Mouse (Mus musculus): ENCODE results near the gene Aagab.

The Aagab gene

DNA sequence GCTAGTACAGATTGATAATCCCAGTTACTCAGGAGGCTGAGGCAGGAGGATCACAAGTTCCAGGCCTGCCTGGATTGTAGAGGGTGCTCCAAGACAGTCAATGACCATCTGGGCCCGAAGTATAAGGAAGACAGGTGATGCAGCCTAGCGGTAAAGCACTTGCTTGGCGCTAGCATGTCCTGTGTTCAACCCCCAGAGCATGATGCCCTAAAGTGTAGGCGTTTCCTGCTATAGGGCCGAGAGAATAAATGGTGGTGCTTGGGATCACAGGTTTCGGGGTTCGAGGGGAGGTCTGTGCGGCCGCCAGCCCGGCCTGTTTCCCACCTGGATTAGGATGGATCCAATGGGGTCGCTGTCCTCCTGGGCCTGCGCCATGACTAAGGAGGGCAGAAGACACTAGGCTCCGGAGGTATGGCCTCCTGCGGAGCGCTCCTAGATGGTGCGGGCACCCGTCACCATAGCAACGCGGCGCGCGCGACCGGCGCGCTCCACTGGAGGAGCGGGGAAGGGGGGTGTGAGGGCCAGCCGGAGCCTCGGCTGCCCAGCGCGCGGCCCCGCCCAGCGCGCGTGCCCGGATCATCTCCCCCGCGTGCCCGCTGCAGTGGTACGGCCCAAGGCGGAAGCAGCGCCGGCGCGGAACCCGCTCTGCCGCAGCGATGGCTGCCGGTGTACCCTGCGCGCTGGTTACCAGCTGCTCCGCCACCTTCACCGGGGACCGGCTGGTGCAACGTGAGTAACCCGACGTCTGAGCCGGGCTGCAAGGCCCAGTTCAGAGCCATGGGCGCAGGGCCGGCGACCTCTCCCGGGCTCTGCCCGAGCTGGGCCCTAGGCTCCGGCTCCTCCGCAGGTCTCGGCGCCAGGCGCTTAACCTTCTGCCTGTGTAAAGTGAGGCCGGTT is at the start of gene Aagab, which contains the start of gene Iqch:
Gene Aagab (plus strand): TSS at position 618 of the 897 bp plus-strand sequence.
Gene Iqch (minus strand): TSS at position 451 of the 897 bp plus-strand sequence.
- peak; percentile 80 for DNase-seq (ENCODE audit: extremely low read depth, low read depth)

DNA sequence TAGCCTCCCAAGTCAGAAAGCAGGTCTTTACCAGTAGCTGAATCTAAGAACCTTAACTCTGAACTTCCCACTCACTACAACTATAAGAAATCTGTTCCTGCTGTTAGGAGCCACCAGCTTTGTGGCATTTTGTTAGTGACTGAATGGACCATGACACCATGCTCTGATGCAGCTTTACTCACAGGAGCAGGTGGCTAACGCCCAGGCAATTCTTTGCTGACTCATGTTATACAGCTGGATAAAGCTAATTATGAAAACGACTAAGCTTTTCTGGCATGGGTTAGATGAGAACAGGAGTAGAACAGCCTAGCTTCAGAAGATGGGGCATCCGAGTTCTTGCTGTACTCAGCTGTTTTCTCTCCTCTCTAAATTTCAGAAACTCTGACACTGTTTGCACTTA is 48.8 kb upstream of the Aagab start:
- DNase-seq (ENCODE audit: extremely low read depth, low read depth), result no peak

- no peak for DNase-seq (ENCODE audit: extremely low read depth, low read depth)
These were observed 46.9 kb upstream of the Aagab start for GRCm38 (mm10) chr9:63555460-63555990.

GRCm38 (mm10) chr9:63556316-63556715 is 46.1 kb upstream of the Aagab start:
- no peak for DNase-seq (ENCODE audit: extremely low read depth, low read depth)

DNA sequence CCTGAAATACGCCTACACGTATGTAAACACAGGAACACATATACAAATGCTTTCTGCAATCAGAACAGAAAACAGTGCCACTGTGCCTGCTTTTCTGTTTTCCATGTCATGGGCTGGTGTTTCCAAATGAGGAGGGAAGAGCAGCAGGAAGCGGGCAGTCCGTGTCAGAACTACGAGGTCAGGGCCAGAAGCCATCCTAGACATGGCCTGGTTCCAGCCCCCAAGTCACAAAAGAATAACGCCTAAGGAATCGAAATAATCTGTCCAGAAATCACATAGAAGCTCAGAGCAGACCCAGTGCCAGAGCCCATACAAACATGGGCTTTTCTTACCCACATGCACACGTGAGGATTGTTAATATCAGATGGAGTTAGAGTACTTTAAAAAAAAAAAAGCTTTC is 45.5 kb upstream of the Aagab start:
- DNase-seq (ENCODE audit: extremely low read depth, low read depth), result no peak

- no peak for DNase-seq (ENCODE audit: extremely low read depth, low read depth)
These were observed 40.5 kb upstream of the Aagab start for GRCm38 (mm10) chr9:63561931-63562330.

- no peak for DNase-seq (ENCODE audit: extremely low read depth, low read depth)
These were observed 39.0 kb upstream of the Aagab start for GRCm38 (mm10) chr9:63563436-63563835.

GRCm38 (mm10) chr9:63568314-63568713 is 34.1 kb upstream of the Aagab start:
- DNase-seq (ENCODE audit: extremely low read depth, low read depth), result no peak

DNA sequence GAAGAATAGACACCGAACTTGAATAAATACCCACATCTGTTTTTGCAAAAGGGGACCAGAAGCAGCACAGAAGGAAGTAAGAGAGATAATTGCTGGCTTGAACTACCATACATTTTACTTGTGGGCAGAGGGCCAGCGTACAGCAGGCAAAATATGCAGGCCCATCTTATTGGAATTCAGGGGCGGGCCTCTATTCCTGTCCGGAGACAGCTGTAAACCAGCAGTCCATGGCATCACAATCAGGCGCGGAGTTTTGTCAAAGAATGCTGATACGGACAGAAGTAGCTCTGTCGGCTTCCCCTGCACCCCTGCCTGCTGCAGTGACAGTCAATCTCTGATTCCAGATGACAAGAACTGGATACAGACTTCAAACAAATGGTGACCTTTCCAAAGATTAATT is 33.7 kb upstream of the Aagab start:
- DNase-seq (ENCODE audit: extremely low read depth, low read depth), result no peak

- DNase-seq (ENCODE audit: extremely low read depth, low read depth), result no peak
These were observed 30.6 kb upstream of the Aagab start for GRCm38 (mm10) chr9:63571895-63572294.

DNA sequence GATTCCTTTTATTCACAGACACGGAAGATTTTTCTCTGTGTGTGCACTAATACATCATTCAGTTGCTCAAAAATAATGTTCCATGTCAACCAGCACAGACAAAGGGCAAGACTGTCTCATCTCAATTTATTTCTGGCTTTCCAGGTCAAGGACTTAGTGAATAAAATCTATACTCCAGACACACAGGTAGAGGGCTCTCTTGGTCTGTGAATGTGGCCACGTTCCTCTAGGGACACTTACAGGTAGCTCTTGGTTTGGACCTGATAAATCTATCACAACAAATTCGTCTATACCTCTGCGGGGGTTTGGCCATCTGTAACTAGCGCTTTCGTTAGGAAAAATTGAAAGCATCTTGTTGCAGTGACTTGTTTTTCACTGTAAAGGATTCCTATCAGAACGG is 29.6 kb upstream of the Aagab start:
- no peak for DNase-seq (ENCODE audit: extremely low read depth, low read depth)

- DNase-seq (ENCODE audit: extremely low read depth, low read depth), result no peak
These were observed 25.0 kb upstream of the Aagab start for GRCm38 (mm10) chr9:63577469-63577868.

GRCm38 (mm10) chr9:63579644-63580043 is 22.8 kb upstream of the Aagab start:
- no peak for DNase-seq (ENCODE audit: extremely low read depth, low read depth)

GRCm38 (mm10) chr9:63580046-63580445 is 22.4 kb upstream of the Aagab start:
- DNase-seq (ENCODE audit: extremely low read depth, low read depth), result no peak

GRCm38 (mm10) chr9:63581778-63582177 is 20.7 kb upstream of the Aagab start:
- no peak for DNase-seq (ENCODE audit: extremely low read depth, low read depth)

GRCm38 (mm10) chr9:63585251-63585650 is 17.2 kb upstream of the Aagab start:
- no peak for DNase-seq (ENCODE audit: extremely low read depth, low read depth)

GRCm38 (mm10) chr9:63589209-63589608 is 13.3 kb upstream of the Aagab start:
- DNase-seq (ENCODE audit: extremely low read depth, low read depth), result no peak

DNA sequence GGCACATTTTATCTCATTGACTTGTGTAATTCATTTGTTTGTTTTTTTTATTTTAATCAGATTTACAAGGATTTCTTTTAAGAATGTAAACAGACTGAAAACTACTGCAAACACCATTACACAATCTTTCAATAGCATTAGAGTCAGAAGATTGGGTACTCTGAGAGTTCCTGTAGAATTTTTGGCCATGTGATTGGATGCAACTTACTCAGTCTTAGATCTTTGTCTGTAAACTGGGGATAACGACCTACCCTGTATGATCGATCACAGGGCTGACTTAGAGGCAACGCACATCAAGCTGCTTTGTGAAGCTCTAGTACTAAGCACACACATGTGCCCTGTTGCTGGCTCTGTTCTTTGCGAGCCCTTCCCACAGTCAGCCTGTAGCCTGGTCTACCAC is 11.9 kb upstream of the Aagab start:
- DNase-seq (ENCODE audit: extremely low read depth, low read depth), result no peak

DNA sequence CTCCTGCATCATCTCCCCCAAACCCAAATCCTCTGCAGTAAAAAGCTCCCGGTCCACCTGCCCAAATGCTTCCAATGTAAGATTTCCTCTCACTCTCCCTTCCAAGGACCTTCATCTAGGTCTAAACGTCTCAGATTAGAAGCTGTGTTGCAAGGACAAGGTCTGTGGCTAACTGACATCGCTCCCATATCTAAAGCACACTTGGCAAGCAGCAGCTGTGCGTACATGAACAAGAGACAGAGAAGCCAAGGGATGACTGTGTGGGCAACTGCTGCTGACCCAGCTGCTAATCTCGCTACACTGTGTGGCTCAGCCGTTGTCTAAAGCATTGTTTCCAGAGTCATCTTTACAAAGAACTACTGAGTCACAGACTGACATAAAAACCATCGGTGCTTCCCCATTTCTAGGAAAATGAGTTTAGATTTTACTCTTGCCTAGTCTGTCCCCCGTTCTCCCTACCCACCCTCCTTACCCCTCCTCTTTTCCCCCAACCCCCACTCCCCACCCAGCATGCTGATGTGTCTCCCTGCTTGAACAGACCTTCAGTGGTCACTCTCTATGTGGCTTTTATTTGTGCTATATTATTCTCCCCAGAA is 10.7 kb upstream of the Aagab start:
- DNase-seq (ENCODE audit: extremely low read depth, low read depth), result no peak

DNA sequence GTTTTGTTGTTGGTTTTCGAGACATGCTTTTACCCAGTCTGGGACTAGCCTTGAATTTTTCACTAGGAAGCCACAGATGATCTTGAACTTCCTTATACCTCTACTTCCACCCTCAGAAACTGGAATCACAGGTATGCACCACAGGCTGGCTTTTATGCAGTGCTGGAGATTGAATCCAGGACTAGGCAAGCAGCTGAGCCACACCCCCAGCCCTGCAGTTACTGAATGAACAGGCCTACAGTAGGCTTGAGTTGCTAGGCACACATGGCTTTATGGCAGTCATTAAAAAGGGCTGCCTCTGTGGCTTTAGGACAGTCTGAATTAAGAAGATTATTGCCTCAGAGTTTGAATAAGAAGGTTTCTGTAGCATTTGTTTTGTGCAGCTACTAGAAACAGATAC is 7.4 kb upstream of the Aagab start:
- DNase-seq (ENCODE audit: extremely low read depth, low read depth), result no peak

GRCm38 (mm10) chr9:63595652-63596051 is 6.8 kb upstream of the Aagab start:
- no peak for DNase-seq (ENCODE audit: extremely low read depth, low read depth)

DNA sequence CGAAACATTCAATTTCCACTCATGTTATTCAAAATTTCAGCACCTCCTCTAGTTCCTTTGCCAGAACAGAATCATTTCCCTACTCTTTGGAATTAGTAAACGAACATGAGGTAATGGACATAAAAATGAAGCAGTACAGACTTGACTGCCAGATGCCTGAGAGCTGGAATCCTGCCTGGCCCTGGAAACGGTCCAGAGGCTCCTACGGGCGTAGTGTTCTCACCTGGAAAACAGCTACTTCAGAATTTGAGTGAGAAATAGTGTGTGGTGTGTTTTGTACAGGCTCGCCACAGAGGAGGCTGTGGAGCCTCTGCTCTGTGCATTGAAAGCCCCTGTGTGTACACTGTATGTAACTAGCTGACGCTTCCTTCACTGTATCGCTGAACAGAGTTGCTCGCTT is 5.8 kb upstream of the Aagab start:
- no peak for DNase-seq (ENCODE audit: extremely low read depth, low read depth)

DNA sequence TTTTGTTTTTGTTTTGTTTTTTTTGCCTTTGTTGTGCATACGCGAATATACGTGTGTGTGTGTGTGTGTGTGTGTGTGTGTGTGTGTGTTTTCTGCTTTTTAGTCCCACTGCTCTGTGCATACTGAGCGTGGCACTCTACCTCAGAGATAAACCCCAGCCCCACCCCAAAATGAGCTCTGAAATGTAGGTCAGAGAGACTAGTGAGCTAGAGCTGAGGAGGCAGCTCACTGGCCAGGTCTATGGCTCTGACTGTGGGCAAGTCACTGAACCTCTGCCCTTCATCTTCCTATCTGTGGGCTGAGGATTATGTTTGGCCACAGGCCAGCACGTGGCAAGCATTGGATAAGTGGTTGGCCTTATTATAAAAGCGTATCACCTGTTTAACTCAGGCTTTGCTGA is 1.4 kb downstream of the Aagab start:
- peak; percentile 19 for DNase-seq (ENCODE audit: extremely low read depth, low read depth)

Data from MEL-GATA-1-ER (cell line).